Mouse (Mus musculus): Measurements from ENCODE around the gene Cyth3.

- TF ChIP-seq CTCF (conservative IDR thresholded peaks at IDR 0.05; ENCODE audit: low read length), result no peak
- TF ChIP-seq NANOG (IDR thresholded peaks at IDR 0.05; ENCODE audit: borderline replicate concordance, low read length), result no peak
Observed at GRCm38 (mm10) chr5:143604157-143604774, 18.0 kb upstream of the Cyth3 start.

All from E14TG2a.4 (cell line).